Mouse (Mus musculus): ENCODE measurements at regions not wholly inside any gene's neighbourhood (a gene's known extent, or its start where the extent isn't known, plus 50 kb on each side); places are given as distances from the start of the nearest gene placed in this dataset.

GRCm38 (mm10) chr15:42768396-42768795, 2634.2 kb downstream of the 9330182O14Rik start:
- DNase-seq (ENCODE audit: low read depth, low spot score), result no peak

- DNase-seq (ENCODE audit: low read depth, low spot score), result no peak
Observed at GRCm38 (mm10) chr15:42779903-42780302, 2645.7 kb downstream of the 9330182O14Rik start.

- DNase-seq (ENCODE audit: low read depth, low spot score), result no peak
Observed at GRCm38 (mm10) chr15:42801217-42801616, 2667.1 kb downstream of the 9330182O14Rik start.

- DNase-seq (ENCODE audit: low read depth, low spot score), result no peak
Observed at GRCm38 (mm10) chr15:42810871-42811490, 2676.8 kb downstream of the 9330182O14Rik start.

- no peak for DNase-seq (ENCODE audit: low read depth, low spot score)
Observed at GRCm38 (mm10) chr15:42815026-42815724, 2681.0 kb downstream of the 9330182O14Rik start.

- no peak for DNase-seq (ENCODE audit: low read depth, low spot score)
Observed at GRCm38 (mm10) chr15:42838839-42839238, 2704.7 kb downstream of the 9330182O14Rik start.

- no peak for DNase-seq (ENCODE audit: low read depth, low spot score)
Observed at GRCm38 (mm10) chr15:42850003-42850402, 2715.8 kb downstream of the 9330182O14Rik start.

GRCm38 (mm10) chr15:42872491-42872890, 2738.3 kb downstream of the 9330182O14Rik start:
- no peak for DNase-seq (ENCODE audit: low read depth, low spot score)

- DNase-seq (ENCODE audit: low read depth, low spot score), result no peak
Observed at GRCm38 (mm10) chr15:42894611-42895010, 2760.4 kb downstream of the 9330182O14Rik start.

GRCm38 (mm10) chr15:42900056-42900455, 2765.9 kb downstream of the 9330182O14Rik start:
- no peak for DNase-seq (ENCODE audit: low read depth, low spot score)

GRCm38 (mm10) chr15:42901782-42902181, 2767.6 kb downstream of the 9330182O14Rik start:
- no peak for DNase-seq (ENCODE audit: low read depth, low spot score)

- DNase-seq (ENCODE audit: low read depth, low spot score), result no peak
Observed at GRCm38 (mm10) chr15:42911357-42911756, 2777.2 kb downstream of the 9330182O14Rik start.

- DNase-seq (ENCODE audit: low read depth, low spot score), result no peak
Observed at GRCm38 (mm10) chr15:42912880-42913279, 2778.7 kb downstream of the 9330182O14Rik start.

GRCm38 (mm10) chr15:42913285-42913684, 2779.1 kb downstream of the 9330182O14Rik start:
- DNase-seq (ENCODE audit: low read depth, low spot score), result no peak

- peak; percentile 51 for DNase-seq (ENCODE audit: low read depth, low spot score)
Observed at GRCm38 (mm10) chr15:42914099-42914498, 2779.9 kb downstream of the 9330182O14Rik start.

GRCm38 (mm10) chr15:42915195-42915594, 2781.0 kb downstream of the 9330182O14Rik start:
- no peak for DNase-seq (ENCODE audit: low read depth, low spot score)

GRCm38 (mm10) chr15:42921618-42922017, 2787.5 kb downstream of the 9330182O14Rik start:
- no peak for DNase-seq (ENCODE audit: low read depth, low spot score)

GRCm38 (mm10) chr15:42928331-42928730, 2794.2 kb downstream of the 9330182O14Rik start:
- DNase-seq (ENCODE audit: low read depth, low spot score), result no peak

- no peak for DNase-seq (ENCODE audit: low read depth, low spot score)
Observed at GRCm38 (mm10) chr15:42944610-42945009, 2810.4 kb downstream of the 9330182O14Rik start.

- DNase-seq (ENCODE audit: low read depth, low spot score), result no peak
Observed at GRCm38 (mm10) chr15:42955167-42955566, 2821.0 kb downstream of the 9330182O14Rik start.

- peak; percentile 77 for DNase-seq (ENCODE audit: low read depth, low spot score)
Observed at GRCm38 (mm10) chr15:42962747-42963338, 2828.7 kb downstream of the 9330182O14Rik start.

GRCm38 (mm10) chr15:42965314-42965713, 2831.1 kb downstream of the 9330182O14Rik start:
- no peak for DNase-seq (ENCODE audit: low read depth, low spot score)

All from ZHBTc4 (cell line).